Mouse (Mus musculus) spleen, adult 2 months (tissue): ENCODE results near the gene Asl.

ENCODE experiments used
- CTCF ChIP-seq: fragments of 200-500 bp; IDR thresholded peaks from 2 replicates; pipeline ENCODE4 v1.5.1; 2011; ENCODE audit warnings: mild to moderate bottlenecking, inconsistent platforms; ENCODE audit not compliant: insufficient read depth, insufficient read length, insufficient replicate concordance; ENCODE audit errors: extremely low read depth
- POLR2A ChIP-seq: fragments of 200-500 bp; IDR thresholded peaks from 2 replicates; pipeline ENCODE4 v1.6.1; 2011; ENCODE audit warnings: low read depth, low read length, inconsistent platforms

DNA sequence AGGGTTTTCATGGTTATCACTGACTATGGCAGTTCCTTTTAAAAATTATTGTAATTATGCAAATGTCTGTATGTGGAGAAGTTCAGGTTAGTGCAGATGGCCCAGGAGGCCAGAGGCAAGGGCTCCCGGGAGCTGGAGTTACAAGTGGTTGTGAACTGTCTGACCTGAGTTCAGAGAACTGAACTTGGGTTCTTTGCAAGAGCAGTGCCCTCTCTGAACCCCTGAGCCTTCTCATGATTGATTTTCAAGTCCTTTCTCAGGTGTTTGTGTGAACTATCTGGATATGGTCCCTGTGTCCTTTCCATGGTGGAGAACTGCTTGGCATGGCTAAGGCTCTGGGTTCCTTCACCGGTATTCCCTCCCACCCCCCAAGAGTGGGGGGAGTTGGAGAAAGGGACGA lies 14.7 kb upstream of the Asl start:
- TF ChIP-seq CTCF (no peak), POLR2A (no peak)
